Mouse (Mus musculus) hindbrain, embryonic 10.5 days (tissue): ENCODE measurements at regions not wholly inside any gene's neighbourhood (a gene's known extent, or its start where the extent isn't known, plus 50 kb on each side); places are given as distances from the start of the nearest gene placed in this dataset.

ENCODE experiments used
- DNase-seq: peaks from one replicate; pipeline ENCODE4 v3.0.0-alpha.2; 2017; ENCODE audit warnings: low spot score
- H3K27ac ChIP-seq: fragments of 300-500 bp; sonication (generic); 2 replicates; pipeline ENCODE4 v1.5.1; 2016; ENCODE audit warnings: mild to moderate bottlenecking, moderate library complexity
- H3K27me3 ChIP-seq: fragments of 300-500 bp; sonication (generic); 2 replicates; pipeline ENCODE4 v1.6.1; 2016; ENCODE audit warnings: mild to moderate bottlenecking; ENCODE audit not compliant: poor library complexity, insufficient read depth, severe bottlenecking
- H3K36me3 ChIP-seq: fragments of 300-500 bp; sonication (generic); 2 replicates; pipeline ENCODE4 v1.6.1; 2016; ENCODE audit warnings: mild to moderate bottlenecking, moderate library complexity
- H3K4me1 ChIP-seq: fragments of 300-500 bp; sonication (generic); replicated peaks from 2 replicates; pipeline ENCODE4 v1.6.1; 2016; ENCODE audit warnings: mild to moderate bottlenecking
- H3K4me3 ChIP-seq: fragments of 300-500 bp; sonication (generic); 2 replicates; pipeline ENCODE4 v1.5.1; 2016; ENCODE audit warnings: mild to moderate bottlenecking, moderate library complexity
- H3K9me3 ChIP-seq: fragments of 300-500 bp; sonication (generic); 2 replicates; pipeline ENCODE4 v1.6.1; 2016; ENCODE audit warnings: mild to moderate bottlenecking, moderate library complexity
- WGBS: fragments of 180-500 bp; shearing (Covaris S2); methylation state at CpG from one replicate; pipeline ENCODE4 v1.1.7; 2016; 5-methylcytosine and 5-hydroxymethylcytosine counted together

- 83% methylated on average over 11 of the region's 11 CpGs for WGBS
- no peak overlapping the region for H3K27ac ChIP-seq
- H3K4me1 ChIP-seq: peaks cover 12% of the 10 kb centered on the region
- DNase-seq: no peak
- no peak overlapping the region for H3K4me3 ChIP-seq
- H3K36me3 ChIP-seq: no peaks in the 10 kb centered on the region
- H3K9me3 ChIP-seq: no peaks in the 10 kb centered on the region
- H3K27me3 ChIP-seq: no peaks in the 10 kb centered on the region
Observed at GRCm38 (mm10) chr10:111580401-111581100, 74.5 kb downstream of the Phlda1 start.

- H3K27ac ChIP-seq: no peak overlapping the region
- H3K36me3 ChIP-seq: no peaks in the 10 kb centered on the region
- no peaks in the 10 kb centered on the region for H3K27me3 ChIP-seq
- no peak for DNase-seq
- no peak overlapping the region for H3K4me3 ChIP-seq
- peaks cover 7% of the 10 kb centered on the region; the same call in 1 of the 2 replicates for H3K4me1 ChIP-seq
- H3K9me3 ChIP-seq: no peaks in the 10 kb centered on the region
- 93% methylated on average over 3 of the region's 3 CpGs for WGBS
Observed at GRCm38 (mm10) chr10:111581847-111582246, 75.8 kb downstream of the Phlda1 start.

GRCm38 (mm10) chr10:111582321-111583123 is 76.4 kb downstream of the Phlda1 start:
- 88% methylated on average over 14 of the region's 14 CpGs for WGBS
- H3K27me3 ChIP-seq: no peaks in the 10 kb centered on the region
- no peaks in the 10 kb centered on the region for H3K36me3 ChIP-seq
- peaks cover 7% of the 10 kb centered on the region; the same call in 1 of the 2 replicates for H3K4me1 ChIP-seq
- H3K9me3 ChIP-seq: no peaks in the 10 kb centered on the region
- no peak for DNase-seq
- H3K4me3 ChIP-seq: no peak overlapping the region
- H3K27ac ChIP-seq: no peak overlapping the region

- H3K36me3 ChIP-seq: no peaks in the 10 kb centered on the region
- H3K27me3 ChIP-seq: no peaks in the 10 kb centered on the region
- peaks cover 12% of the 10 kb centered on the region; the same call in 1 of the 2 replicates for H3K4me1 ChIP-seq
- 94% methylated on average over 20 of the region's 20 CpGs for WGBS
- DNase-seq: no peak
- H3K4me3 ChIP-seq: no peak overlapping the region
- no peaks in the 10 kb centered on the region for H3K9me3 ChIP-seq
- no peak overlapping the region for H3K27ac ChIP-seq
Observed at GRCm38 (mm10) chr10:111583124-111583743, 77.1 kb downstream of the Phlda1 start.

- DNase-seq: no peak
- 95% methylated on average over 5 of the region's 5 CpGs for WGBS
- no peak overlapping the region for H3K4me3 ChIP-seq
- no peaks in the 10 kb centered on the region for H3K27me3 ChIP-seq
- no peaks in the 10 kb centered on the region for H3K36me3 ChIP-seq
- H3K4me1 ChIP-seq: peaks cover 16% of the 10 kb centered on the region; the same call in 1 of the 2 replicates
- H3K27ac ChIP-seq: no peak overlapping the region
- H3K9me3 ChIP-seq: no peaks in the 10 kb centered on the region
Observed at GRCm38 (mm10) chr10:111583744-111584152, 77.7 kb downstream of the Phlda1 start.

- no peak for DNase-seq
- H3K27ac ChIP-seq: no peak overlapping the region
- peaks cover 9% of the 10 kb centered on the region; the same call in 1 of the 2 replicates for H3K4me1 ChIP-seq
- no peaks in the 10 kb centered on the region for H3K36me3 ChIP-seq
- 40% methylated on average over 4 of the region's 4 CpGs for WGBS
- no peaks in the 10 kb centered on the region for H3K9me3 ChIP-seq
- H3K27me3 ChIP-seq: no peaks in the 10 kb centered on the region
- H3K4me3 ChIP-seq: no peak overlapping the region
Observed at GRCm38 (mm10) chr10:111587891-111588611, 82.0 kb downstream of the Phlda1 start.

- no peaks in the 10 kb centered on the region for H3K36me3 ChIP-seq
- no peak overlapping the region for H3K4me3 ChIP-seq
- H3K9me3 ChIP-seq: no peaks in the 10 kb centered on the region
- no peak overlapping the region for H3K27ac ChIP-seq
- DNase-seq: no peak
- peaks cover 9% of the 10 kb centered on the region; the same call in 1 of the 2 replicates for H3K4me1 ChIP-seq
- no peaks in the 10 kb centered on the region for H3K27me3 ChIP-seq
- WGBS: 61% methylated on average over 3 of the region's 3 CpGs
Observed at GRCm38 (mm10) chr10:111589186-111589585, 83.1 kb downstream of the Phlda1 start.

- Histone ChIP-seq H3K4me3 (no peak overlapping the region), H3K4me1 (peaks cover 18% of the 10 kb centered on the region; the same call in 1 of the 2 replicates), H3K27ac (no peak overlapping the region), H3K9me3 (no peaks in the 10 kb centered on the region), H3K36me3 (no peaks in the 10 kb centered on the region), H3K27me3 (no peaks in the 10 kb centered on the region)
- no peak for DNase-seq
- WGBS: 58% methylated on average over 2 of the region's 2 CpGs
Observed at GRCm38 (mm10) chr10:111592416-111593149, 86.5 kb downstream of the Phlda1 start.

GRCm38 (mm10) chr10:111593280-111593679 is 87.2 kb downstream of the Phlda1 start:
- H3K9me3 ChIP-seq: no peaks in the 10 kb centered on the region
- WGBS: 92% methylated on average over 2 of the region's 2 CpGs

GRCm38 (mm10) chr10:111594171-111594570 is 88.1 kb downstream of the Phlda1 start:
- 94% methylated on average over 11 of the region's 11 CpGs for whole genome bisulfite sequencing
- no peak for DNase-seq
- H3K36me3 ChIP-seq: no peaks in the 10 kb centered on the region
- H3K27me3 ChIP-seq: no peaks in the 10 kb centered on the region; the same call in 1 of the 2 replicates
- peaks cover 11% of the 10 kb centered on the region; the same call in 1 of the 2 replicates for H3K4me1 ChIP-seq
- H3K9me3 ChIP-seq: no peaks in the 10 kb centered on the region
- H3K4me3 ChIP-seq: no peak overlapping the region
- peak overlapping the region; percentile 56; the same call in 1 of the 2 replicates for H3K27ac ChIP-seq

More at GRCm38 (mm10) chr10:111593280-111593679, 87.2 kb downstream of the Phlda1 start:
- Histone ChIP-seq H3K4me3 (no peak overlapping the region), H3K27me3 (no peaks in the 10 kb centered on the region), H3K4me1 (peaks cover 12% of the 10 kb centered on the region; the same call in 1 of the 2 replicates), H3K36me3 (no peaks in the 10 kb centered on the region), H3K27ac (no peak overlapping the region)
- no peak for DNase-seq

GRCm38 (mm10) chr10:111594651-111595050 is 88.6 kb downstream of the Phlda1 start:
- H3K36me3 ChIP-seq: no peaks in the 10 kb centered on the region
- H3K4me1 ChIP-seq: peaks cover 15% of the 10 kb centered on the region
- WGBS: 86% methylated on average over 10 of the region's 10 CpGs
- H3K9me3 ChIP-seq: no peaks in the 10 kb centered on the region
- H3K4me3 ChIP-seq: no peak overlapping the region
- peak overlapping the region; percentile 56 for H3K27ac ChIP-seq
- no peaks in the 10 kb centered on the region; the same call in 1 of the 2 replicates for H3K27me3 ChIP-seq
- no peak for DNase-seq
